Mouse (Mus musculus): ENCODE measurements around the gene Prkx.
A peak's percentile ranks its signal among the peaks of the same experiment; 100 is the strongest.

DNA sequence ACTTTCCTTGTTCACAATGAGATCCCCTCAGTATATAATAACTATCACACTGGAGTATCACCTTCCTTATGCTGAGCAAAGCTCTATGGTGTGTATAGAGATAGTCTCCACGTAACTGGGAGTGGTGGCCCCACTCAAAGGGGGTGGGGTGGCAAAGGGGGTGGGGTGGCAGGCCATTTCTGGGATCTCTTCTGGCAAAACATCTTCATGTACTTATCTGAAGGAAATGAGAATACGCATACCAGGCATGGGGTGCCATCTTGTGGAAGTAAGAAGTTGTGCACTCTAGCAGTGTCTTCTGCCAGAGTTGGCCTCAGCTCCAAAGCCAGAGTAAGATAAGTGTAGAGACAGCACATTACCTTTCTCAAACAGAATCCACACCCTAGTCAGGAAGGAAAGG is 75.8 kb downstream of the Prkx start:
- peak; percentile 88 for TF ChIP-seq CTCF (IDR thresholded peaks at IDR 0.05)
- TF ChIP-seq POLR2A (IDR thresholded peaks at IDR 0.05; ENCODE audit: insufficient read depth, low read depth, low read length): no peak
